Mouse (Mus musculus): Measurements from ENCODE around the gene Csnk1e. TPM values are rescaled to one million over a fixed set of nuclear protein-coding genes. Genes with fewer than 3 reads are reported as not detected.

Csnk1e gene
- total and polyA plus RNA-seq, 3 experiments = 10.4 to 46.7 (median 16.8) TPM

GRCm38 (mm10) chr15:79425516-79425915 lies 29.9 kb downstream of the Csnk1e start:
- H3K9ac ChIP-seq (ENCODE audit: insufficient read depth, low read depth) = no peak overlapping the region
- peaks cover 0 to 4% of the 10 kb centered on the region in 2 experiments; a peak in 1 of 4 replicates for H3K4me1 ChIP-seq (ENCODE audit: control insufficient read depth in 1 of 2, insufficient read depth in 2 of 2)
- in situ Hi-C loops (cut with MboI; ENCODE audit: low pct_ligation_motif_present, low pct_unique_long_range_greater_than_20kb, low sequenced_read_pairs) = no loop called here
- no peak for DNase-seq (ENCODE audit: extremely low read depth)
- peaks cover 65 to 84% of the 10 kb centered on the region in 2 experiments for H3K36me3 ChIP-seq (replicated peaks in 1 of 2; ENCODE audit: control insufficient read depth in 1 of 2, insufficient read depth in 1 of 2, low read length in 1 of 2)
- no peak overlapping the region for H3K4me2 ChIP-seq (ENCODE audit: insufficient read depth, low read depth, poor library complexity, severe bottlenecking)
- H3K27ac ChIP-seq (ENCODE audit: insufficient read depth, low read depth) = no peak overlapping the region
- no peaks in the 10 kb centered on the region for H3K9me3 ChIP-seq (replicated peaks; ENCODE audit: low read length)
- H3K79me2 ChIP-seq (replicated peaks; ENCODE audit: control insufficient read depth, extremely low read depth, insufficient read depth, poor library complexity, severe bottlenecking) = no peaks in the 10 kb centered on the region
- TF ChIP-seq ELF1 (IDR thresholded peaks at IDR 0.05; ENCODE audit: low read depth, low read length) = no peak
- TF ChIP-seq ZC3H11A (IDR thresholded peaks at IDR 0.05; ENCODE audit: low read depth, low read length) = no peak
- TF ChIP-seq GABPA (IDR thresholded peaks at IDR 0.05; ENCODE audit: insufficient replicate concordance, low read depth, low read length) = no peak
- TF ChIP-seq HCFC1 (IDR thresholded peaks at IDR 0.05; ENCODE audit: low read depth, low read length) = no peak
- TF ChIP-seq ZKSCAN1 (IDR thresholded peaks at IDR 0.05; ENCODE audit: borderline replicate concordance, low read depth, low read length) = no peak
- TF ChIP-seq CHD1 (IDR thresholded peaks at IDR 0.05; ENCODE audit: low read depth, low read length) = no peak
- TF ChIP-seq CHD2 (IDR thresholded peaks at IDR 0.05; ENCODE audit: low read length) = no peak
- TF ChIP-seq NRF1 (IDR thresholded peaks at IDR 0.05; ENCODE audit: low read depth, low read length) = no peak
- dilution Hi-C loops (cut with MboI; ENCODE audit: extremely low pct_ligation_motif_present, extremely low pct_unique_long_range_greater_than_20kb, low sequenced_read_pairs) = no loop called here
- H3K4me3 ChIP-seq (replicated peaks in 1 of 3; ENCODE audit: low read depth in 2 of 3, low read length in 2 of 3, poor library complexity in 1 of 3) = no peak overlapping the region
- no peaks in the 10 kb centered on the region for H3K27me3 ChIP-seq (replicated peaks)

GRCm38 (mm10) chr15:79424602-79425001 lies 30.8 kb downstream of the Csnk1e start:
- Histone ChIP-seq H3K9ac (ENCODE audit: insufficient read depth, low read depth) (no peak overlapping the region), H3K4me3 (replicated peaks in 1 of 3; ENCODE audit: low read depth in 2 of 3, low read length in 2 of 3, poor library complexity in 1 of 3) (no peak overlapping the region), H3K27me3 (replicated peaks) (no peaks in the 10 kb centered on the region), H3K27ac (ENCODE audit: insufficient read depth, low read depth) (no peak overlapping the region), H3K9me3 (replicated peaks; ENCODE audit: low read length) (no peaks in the 10 kb centered on the region), H3K4me2 (ENCODE audit: insufficient read depth, low read depth, poor library complexity, severe bottlenecking) (no peak overlapping the region), H3K4me1 (ENCODE audit: control insufficient read depth in 1 of 2, insufficient read depth in 2 of 2) (peaks cover 0 to 6% of the 10 kb centered on the region in 2 experiments; a peak in 1 of 4 replicates), H3K36me3 (replicated peaks in 1 of 2; ENCODE audit: control insufficient read depth in 1 of 2, insufficient read depth in 1 of 2, low read length in 1 of 2) (peaks cover 69 to 85% of the 10 kb centered on the region in 2 experiments), H3K79me2 (replicated peaks; ENCODE audit: control insufficient read depth, extremely low read depth, insufficient read depth, poor library complexity, severe bottlenecking) (no peaks in the 10 kb centered on the region)
- in situ Hi-C loops (cut with MboI; ENCODE audit: low pct_ligation_motif_present, low pct_unique_long_range_greater_than_20kb, low sequenced_read_pairs) = no loop called here
- dilution Hi-C loops (cut with MboI; ENCODE audit: extremely low pct_ligation_motif_present, extremely low pct_unique_long_range_greater_than_20kb, low sequenced_read_pairs) = no loop called here
- no peak for TF ChIP-seq TCF12 (IDR thresholded peaks at IDR 0.05; ENCODE audit: low read depth, low read length)
- no peak for TF ChIP-seq RCOR1 (conservative IDR thresholded peaks at IDR 0.05; ENCODE audit: low read depth, low read length)
- TF ChIP-seq RAD21 (IDR thresholded peaks at IDR 0.05; ENCODE audit: low read depth, low read length) = no peak
- no peak for TF ChIP-seq NELFE (IDR thresholded peaks at IDR 0.05; ENCODE audit: low read depth, low read length)
- no peak for TF ChIP-seq JUND (conservative IDR thresholded peaks at IDR 0.05; ENCODE audit: low read depth, low read length)
- TF ChIP-seq KAT2A (IDR thresholded peaks at IDR 0.05; ENCODE audit: insufficient replicate concordance, low read length) = no peak
- TF ChIP-seq CHD1 (IDR thresholded peaks at IDR 0.05; ENCODE audit: low read depth, low read length) = no peak
- no peak for TF ChIP-seq MYC (IDR thresholded peaks at IDR 0.05; ENCODE audit: low read depth, low read length)
- TF ChIP-seq CTCF (conservative IDR thresholded peaks at IDR 0.05 in 1 of 2, IDR thresholded peaks at IDR 0.05 in 1 of 2; ENCODE audit: low read depth in 2 of 2, low read length in 2 of 2) = no peak
- no peak for TF ChIP-seq MXI1 (IDR thresholded peaks at IDR 0.05; ENCODE audit: low read depth, low read length)
- no peak for TF ChIP-seq ETS1 (conservative IDR thresholded peaks at IDR 0.05; ENCODE audit: low read depth, low read length)
- TF ChIP-seq POLR2A (IDR thresholded peaks at IDR 0.05; ENCODE audit: low read depth, low read length) = no peak
- TF ChIP-seq E2F4 (IDR thresholded peaks at IDR 0.05; ENCODE audit: insufficient replicate concordance, low read depth, low read length) = no peak
- TF ChIP-seq NRF1 (IDR thresholded peaks at IDR 0.05; ENCODE audit: low read depth, low read length) = no peak
- TF ChIP-seq MAFK (IDR thresholded peaks at IDR 0.05; ENCODE audit: insufficient replicate concordance, low read length) = no peak
- TF ChIP-seq IRF4 (IDR thresholded peaks at IDR 0.05; ENCODE audit: low read depth, low read length) = no peak
- TF ChIP-seq SIN3A (IDR thresholded peaks at IDR 0.05; ENCODE audit: low read length) = no peak
- TF ChIP-seq USF1 (IDR thresholded peaks at IDR 0.05; ENCODE audit: low read depth, low read length) = no peak
- TF ChIP-seq ZNF384 (IDR thresholded peaks at IDR 0.05; ENCODE audit: low read depth, low read length) = no peak
- DNase-seq (ENCODE audit: extremely low read depth) = no peak
